Mouse (Mus musculus) neural tube, embryonic 11.5 days (tissue): ENCODE measurements around the gene Ear14. TPM values are rescaled to one million over a fixed set of nuclear protein-coding genes. Genes with fewer than 3 reads are reported as not detected.
"Not testable (repeated sequence)": the region's sequence is repeated elsewhere in the genome, so short reads cannot be mapped to it uniquely, and the experiment has no call there.

Experiments used
- ATAC-seq: fragments of 200-750 bp; cut with Nextera tagmentation; 2 replicates; pipeline ENCODE4 v1.8.0; 2017; ENCODE audit warnings: moderate number of reproducible peaks, mild to moderate bottlenecking, moderate TSS enrichment, moderate library complexity; ENCODE audit not compliant: insufficient read depth, low FRiP score, low TSS enrichment
- DNase-seq: peaks from one replicate; pipeline ENCODE4 v3.0.0-alpha.2; 2015; ENCODE audit warnings: low spot score
- H3K27ac ChIP-seq: fragments of 300-500 bp; sonication (generic); 2 replicates; pipeline ENCODE4 v1.5.1; 2014; ENCODE audit warnings: low read depth, mild to moderate bottlenecking, low read length
- H3K27me3 ChIP-seq: fragments of 300-500 bp; sonication (generic); 2 replicates; pipeline ENCODE4 v1.6.1; 2014; ENCODE audit warnings: mild to moderate bottlenecking, low read length, mixed read lengths; ENCODE audit not compliant: control insufficient read depth, insufficient read depth
- H3K36me3 ChIP-seq: fragments of 300-500 bp; sonication (generic); 2 replicates; pipeline ENCODE4 v1.6.1; 2014; ENCODE audit warnings: mild to moderate bottlenecking, low read length, moderate library complexity, mixed read lengths; ENCODE audit not compliant: control insufficient read depth, insufficient read depth
- H3K4me1 ChIP-seq: fragments of 300-500 bp; sonication (generic); 2 replicates; pipeline ENCODE4 v1.6.1; 2014; ENCODE audit warnings: low read length, mixed read lengths; ENCODE audit not compliant: control insufficient read depth, insufficient read depth
- H3K4me2 ChIP-seq: fragments of 300-500 bp; sonication (generic); 2 replicates; pipeline ENCODE4 v1.6.1; 2014; ENCODE audit warnings: low read depth, mild to moderate bottlenecking, moderate library complexity
- H3K4me3 ChIP-seq: fragments of 300-500 bp; sonication (generic); 2 replicates; pipeline ENCODE4 v1.5.1; 2014; ENCODE audit warnings: low read depth, low read length
- H3K9ac ChIP-seq: fragments of 300-500 bp; sonication (generic); 2 replicates; pipeline ENCODE4 v1.6.1; 2014; ENCODE audit warnings: mild to moderate bottlenecking, low read length
- H3K9me3 ChIP-seq: fragments of 300-500 bp; sonication (generic); 2 replicates; pipeline ENCODE4 v1.6.1; 2016; ENCODE audit warnings: low read length; ENCODE audit not compliant: control insufficient read depth
- WGBS: fragments of 180-500 bp; shearing (Covaris S2); extraction: QIAGEN DNeasy Blood & Tissue Kit; methylation state at CpG from one replicate; pipeline ENCODE4 v1.1.7; 2014; 5-methylcytosine and 5-hydroxymethylcytosine counted together
- polyA plus RNA-seq: library from polyadenylated mRNA; unstranded; fragments of >200 nt; fragmentation: Nextera tagmentation; extraction: Ambion mirVana; gene quantifications from 2 replicates; pipeline ENCODE4 v1.2.1, GENCODE M21; 2014

Ear14 gene
- polyA plus RNA-seq, 1 experiment from 2014 or later: not detected

- WGBS: 79% methylated on average over 1 of the region's 1 CpGs
- H3K9ac ChIP-seq, H3K9me3 ChIP-seq, H3K27me3 ChIP-seq, H3K27ac ChIP-seq, ATAC-seq, DNase-seq, H3K4me2 ChIP-seq, H3K4me1 ChIP-seq, H3K36me3 ChIP-seq, H3K4me3 ChIP-seq: not testable (repeated sequence)
Observed at GRCm38 (mm10) chr14:51237488-51237887, 34.3 kb downstream of the Ear14 start.

GRCm38 (mm10) chr14:51240899-51241298, 37.7 kb downstream of the Ear14 start:
- H3K36me3 ChIP-seq: no peaks in the 10 kb centered on the region
- H3K27ac ChIP-seq: no peak overlapping the region
- no peaks in the 10 kb centered on the region for H3K4me1 ChIP-seq
- no peaks in the 10 kb centered on the region for H3K27me3 ChIP-seq
- ATAC-seq (no peak), DNase-seq (no peak)
- H3K9me3 ChIP-seq: no peaks in the 10 kb centered on the region
- no peak overlapping the region for H3K9ac ChIP-seq
- no peak overlapping the region for H3K4me3 ChIP-seq
- no peak overlapping the region for H3K4me2 ChIP-seq

GRCm38 (mm10) chr14:51247736-51248135, 44.5 kb downstream of the Ear14 start:
- WGBS: 66% methylated on average over 1 of the region's 1 CpGs
- Histone ChIP-seq H3K27ac (no peak overlapping the region), H3K27me3 (no peaks in the 10 kb centered on the region), H3K9me3 (no peaks in the 10 kb centered on the region), H3K9ac (no peak overlapping the region), H3K36me3 (no peaks in the 10 kb centered on the region), H3K4me3 (no peak overlapping the region), H3K4me2 (no peak overlapping the region), H3K4me1 (no peaks in the 10 kb centered on the region)
- ATAC-seq: no peak
- no peak for DNase-seq

- Histone ChIP-seq H3K36me3 (no peaks in the 10 kb centered on the region), H3K4me1 (no peaks in the 10 kb centered on the region), H3K27ac (no peak overlapping the region), H3K9me3 (no peaks in the 10 kb centered on the region), H3K4me3 (no peak overlapping the region), H3K27me3 (no peaks in the 10 kb centered on the region), H3K9ac (no peak overlapping the region), H3K4me2 (no peak overlapping the region)
- WGBS: 73% methylated on average over 3 of the region's 3 CpGs
- no peak for ATAC-seq
- DNase-seq: no peak
Observed at GRCm38 (mm10) chr14:51250348-51250747, 47.2 kb downstream of the Ear14 start.

GRCm38 (mm10) chr14:51252206-51252605, 49.0 kb downstream of the Ear14 start:
- not testable (repeated sequence) for H3K9ac ChIP-seq, ATAC-seq, H3K4me1 ChIP-seq, H3K9me3 ChIP-seq, H3K4me2 ChIP-seq, H3K4me3 ChIP-seq, H3K27me3 ChIP-seq, H3K36me3 ChIP-seq, DNase-seq, H3K27ac ChIP-seq

- no peak overlapping the region for H3K4me2 ChIP-seq
Observed at GRCm38 (mm10) chr14:51253569-51253968, 50.4 kb downstream of the Ear14 start.

More at GRCm38 (mm10) chr14:51253569-51253968, 50.4 kb downstream of the Ear14 start:
- 94% methylated on average over 1 of the region's 1 CpGs for WGBS
- no peak overlapping the region for H3K27ac ChIP-seq
- DNase-seq (no peak), ATAC-seq (no peak)
- H3K36me3 ChIP-seq: no peaks in the 10 kb centered on the region
- no peaks in the 10 kb centered on the region for H3K27me3 ChIP-seq
- no peaks in the 10 kb centered on the region for H3K4me1 ChIP-seq
- no peak overlapping the region for H3K4me3 ChIP-seq
- H3K9ac ChIP-seq: no peak overlapping the region
- H3K9me3 ChIP-seq: no peaks in the 10 kb centered on the region

Other genes with a start within 250 kb of the Ear14 start
- 0.30 and 0.68 TPM in 2 replicates for gene Pnp2, start 247.4 kb upstream of the Ear14 start, polyA plus RNA-seq
- not detected in 2 replicates for gene Rnase10, start 195.6 kb upstream of the Ear14 start, polyA plus RNA-seq
- not detected in 2 replicates for gene Rnase9, start 161.5 kb upstream of the Ear14 start, polyA plus RNA-seq
- not detected in 2 replicates for gene Rnase11, start 153.2 kb upstream of the Ear14 start, polyA plus RNA-seq
- not detected in 2 replicates for gene Rnase12, start 145.7 kb upstream of the Ear14 start, polyA plus RNA-seq
- not detected in 2 replicates for gene Olfr750, start 129.0 kb upstream of the Ear14 start, polyA plus RNA-seq
- gene Rnase4, start 112.3 kb upstream of the Ear14 start, polyA plus RNA-seq: 12.3 and 12.7 TPM in 2 replicates
- gene Ang, start 112.2 kb upstream of the Ear14 start, polyA plus RNA-seq: 2.2 TPM in 2 replicates
- not detected in 2 replicates for gene Eddm3b, start 89.0 kb upstream of the Ear14 start, polyA plus RNA-seq
- 0.22 and 0.57 TPM in 2 replicates for gene Rnase6, start 79.5 kb upstream of the Ear14 start, polyA plus RNA-seq
- gene Rnase1, start 56.6 kb upstream of the Ear14 start, polyA plus RNA-seq: 0.24 and 0.58 TPM in 2 replicates
- not detected in 2 replicates for gene Rnase2b, start 41.1 kb upstream of the Ear14 start, polyA plus RNA-seq
- not detected in 2 replicates for gene Ang2, start 4.2 kb upstream of the Ear14 start, polyA plus RNA-seq
- gene Rnase2a, start 52.7 kb downstream of the Ear14 start, polyA plus RNA-seq: not detected in 2 replicates
- not detected in 2 replicates for gene Gm7247, start 158.4 kb downstream of the Ear14 start, polyA plus RNA-seq
- not detected in 2 replicates for gene Vmn2r88, start 207.4 kb downstream of the Ear14 start, polyA plus RNA-seq
- gene Vmn2r89, start 248.5 kb downstream of the Ear14 start, polyA plus RNA-seq: not detected in 2 replicates